Mouse (Mus musculus) hindlimb bud, embryonic 11.5 days (tissue): Measurements from ENCODE around the gene Mc3r.

ENCODE experiments used
- DNase-seq: peaks from one replicate; pipeline ENCODE4 v3.0.0-alpha.2; 2012; ENCODE audit warnings: low read depth, low spot score; ENCODE audit errors: extremely low spot score

Mc3r gene

DNA sequence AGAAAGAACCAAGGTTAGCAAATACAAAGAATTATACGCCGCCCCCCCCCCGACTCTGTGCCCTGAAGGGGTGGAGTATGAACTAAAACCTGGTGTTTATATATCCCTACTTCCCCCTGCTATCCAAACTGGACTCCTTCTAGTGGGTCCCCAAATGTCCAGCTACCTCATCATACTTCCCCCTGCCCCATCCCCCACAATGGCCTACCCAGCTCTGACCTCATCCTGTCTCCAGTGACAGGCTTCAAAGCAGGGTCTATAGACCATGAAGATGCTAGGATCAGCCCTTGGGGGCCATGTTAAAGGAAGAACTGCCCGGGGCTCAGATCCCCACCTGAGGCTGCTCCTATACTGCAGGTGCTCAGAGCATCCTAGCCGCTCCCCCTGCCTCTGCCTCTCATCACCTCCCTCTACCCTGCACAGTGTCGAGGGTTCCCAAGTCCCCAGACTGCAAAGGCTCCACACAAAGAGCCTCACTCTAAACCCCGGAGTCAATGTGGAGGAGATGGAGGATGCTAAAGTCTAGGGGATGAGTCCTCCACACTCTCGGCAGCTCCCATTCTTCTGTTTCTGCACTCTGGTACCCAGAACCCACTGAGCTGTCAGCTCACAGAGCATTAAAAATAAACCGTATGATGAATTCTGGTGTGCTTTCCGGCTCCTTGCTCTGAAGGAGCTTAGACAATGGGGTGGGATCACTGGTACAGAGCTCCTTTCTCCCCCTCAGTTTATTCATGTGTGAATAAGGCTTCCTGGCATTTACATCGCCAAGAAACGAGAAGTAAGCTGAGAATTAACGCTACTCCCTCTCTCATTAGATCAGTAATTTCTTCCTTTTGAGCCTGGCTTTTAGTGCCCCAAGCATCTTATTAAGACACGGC is 44.5 kb downstream of the Mc3r start:
- no peak for DNase-seq

DNA sequence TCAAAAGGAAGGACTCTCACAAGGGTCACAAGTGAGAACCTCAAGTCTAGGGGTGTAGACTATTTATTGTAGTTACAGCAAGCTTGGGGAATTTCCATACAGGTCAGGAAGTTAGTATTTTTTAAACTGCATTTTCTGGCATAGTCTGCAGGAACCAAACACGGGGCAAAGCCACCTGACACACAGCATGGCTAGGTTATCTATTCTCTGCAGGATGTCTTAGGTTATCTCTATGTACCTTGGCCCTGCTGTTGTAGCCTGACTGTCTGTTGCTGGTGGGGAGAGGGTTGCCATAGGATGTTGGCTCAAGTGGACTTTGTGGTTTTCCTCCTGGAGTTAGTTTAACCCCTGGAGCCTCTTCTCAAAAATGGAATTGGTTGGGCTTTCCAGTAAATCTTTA is 49.8 kb downstream of the Mc3r start:
- DNase-seq = no peak

DNA sequence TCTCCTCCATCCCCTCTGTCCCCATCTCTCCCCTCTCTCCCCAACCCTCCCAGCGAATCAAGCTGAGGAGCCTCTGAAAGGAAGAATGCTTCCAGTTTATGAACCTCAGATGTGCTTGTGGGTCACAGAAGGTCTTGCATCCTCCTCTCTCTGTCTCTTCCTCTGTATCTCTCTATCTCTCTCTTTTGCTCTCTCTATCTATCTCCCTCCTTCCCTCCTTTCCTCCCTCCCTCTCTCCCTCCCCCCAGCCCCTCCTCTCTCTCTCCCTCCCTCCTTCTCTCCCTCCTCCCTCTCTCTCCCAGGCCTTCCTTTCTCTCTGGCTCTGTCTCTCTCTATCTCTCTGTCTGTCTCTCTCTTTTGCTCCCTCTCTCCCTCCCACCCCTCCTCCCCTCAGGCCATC is 50.2 kb downstream of the Mc3r start:
- no peak for DNase-seq

DNA sequence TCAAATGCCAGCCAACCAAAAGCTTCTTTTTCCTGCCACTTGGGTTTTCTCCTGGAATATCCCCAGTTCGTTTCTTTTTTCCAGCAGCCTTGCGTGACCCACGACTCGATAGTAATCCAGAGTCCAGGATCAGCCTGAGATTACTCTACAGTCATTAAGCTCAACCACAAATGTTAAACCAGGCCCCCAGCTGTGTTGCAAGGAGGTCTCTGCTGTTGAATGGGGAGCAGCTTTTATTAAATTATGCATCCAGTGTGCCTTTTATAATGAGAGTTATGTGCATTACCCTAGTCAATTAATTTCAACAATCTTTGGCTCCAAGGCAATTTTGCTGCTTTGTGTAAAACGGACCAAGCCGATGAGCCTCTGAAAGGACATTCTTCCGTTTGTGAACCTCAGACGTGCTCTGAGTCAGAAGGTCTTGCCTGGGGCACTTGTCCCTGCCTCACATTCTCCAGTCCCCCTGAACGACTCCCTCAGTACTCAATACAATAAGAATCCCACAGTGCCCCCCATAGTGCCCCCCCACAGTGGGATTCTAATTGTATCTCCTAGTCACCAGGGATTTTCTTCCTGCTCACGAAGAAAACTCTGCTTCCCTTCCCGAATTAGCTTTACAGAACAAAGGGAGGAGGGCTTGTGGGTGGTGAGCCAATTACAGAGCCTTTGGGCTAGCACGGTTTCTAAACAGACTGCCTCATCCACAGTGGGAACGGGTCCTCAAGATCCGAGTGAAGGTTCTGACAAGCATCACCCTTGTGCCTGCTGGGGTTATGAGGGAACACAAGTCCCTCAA is 51.0 kb downstream of the Mc3r start:
- DNase-seq = no peak
